Mouse (Mus musculus) stomach, postnatal 0 days (tissue): ENCODE results near the gene Dab1.

Experiments
- CTCF ChIP-seq: IDR thresholded peaks from 2 replicates; pipeline ENCODE4 v1.5.1; 2016; ENCODE audit warnings: antibody characterized with exemption, low read depth, mild to moderate bottlenecking, moderate library complexity
- EP300 ChIP-seq: optimal IDR thresholded peaks from 2 replicates; pipeline ENCODE3; 2016; ENCODE audit warnings: antibody characterized with exemption

DNA sequence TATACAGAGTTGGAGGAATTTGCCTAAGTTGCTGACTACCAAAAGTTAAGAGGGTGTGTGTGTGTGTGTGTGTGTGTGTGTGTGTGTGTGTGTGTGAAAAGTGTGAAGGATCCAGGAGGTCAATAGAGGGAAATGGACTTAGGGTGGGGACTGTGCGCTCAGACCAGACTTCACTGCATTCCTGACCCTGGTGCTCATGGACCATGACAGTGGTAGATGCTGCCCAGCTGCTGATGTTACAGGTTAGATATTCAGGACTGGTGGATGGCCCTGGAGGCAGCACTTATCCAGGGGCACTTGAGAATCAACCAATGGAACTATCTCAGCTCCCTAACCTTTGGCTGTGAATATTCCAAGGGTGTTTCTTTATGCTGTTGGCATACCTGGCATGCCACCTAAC, 929.1 kb downstream of the Dab1 start:
- TF ChIP-seq CTCF (no peak), EP300 (no peak)
